Mouse (Mus musculus): ENCODE measurements around the gene 3110082J24Rik.

- no peak for TF ChIP-seq GATA1 (IDR thresholded peaks at IDR 0.05; ENCODE audit: low read length)
- TF ChIP-seq TAL1 (IDR thresholded peaks at IDR 0.05; ENCODE audit: low read length), result no peak
Observed at GRCm38 (mm10) chr5:30067726-30068125, 38.2 kb downstream of the 3110082J24Rik start.

All from erythroblast, embryonic 14.5 days (primary cell).